Mouse (Mus musculus) embryo, embryonic 11 days (tissue): Measurements from ENCODE around the gene Tlcd1.
"Not testable (repeated sequence)": the region's sequence is repeated elsewhere in the genome, so short reads cannot be mapped to it uniquely, and the experiment has no call there.

Experiments
- DNase-seq: peaks from one replicate; pipeline ENCODE4 v3.0.0-alpha.2; 2015

Gene Tlcd1

GRCm38 (mm10) chr11:78176402-78176862 is at the start of gene Tlcd1, which contains the start of gene Nek8:
Gene Tlcd1 (plus strand): TSS chr11:78176711.
Gene Nek8 (minus strand): TSS chr11:78176675.
- peak; percentile 97 for DNase-seq

- no peak for DNase-seq
Measured at GRCm38 (mm10) chr11:78126739-78127138, 49.8 kb upstream of the Tlcd1 start.

- no peak for DNase-seq
Measured at GRCm38 (mm10) chr11:78129458-78129857, 47.1 kb upstream of the Tlcd1 start.

- DNase-seq = no peak
Measured at GRCm38 (mm10) chr11:78133915-78134314, 42.6 kb upstream of the Tlcd1 start.

GRCm38 (mm10) chr11:78134344-78134743 is 42.2 kb upstream of the Tlcd1 start:
- DNase-seq = no peak

GRCm38 (mm10) chr11:78135314-78135713 is 41.2 kb upstream of the Tlcd1 start:
- DNase-seq = not testable (repeated sequence)

- no peak for DNase-seq
Measured at GRCm38 (mm10) chr11:78136132-78136531, 40.4 kb upstream of the Tlcd1 start.

GRCm38 (mm10) chr11:78137584-78137983 is 38.9 kb upstream of the Tlcd1 start:
- no peak for DNase-seq

GRCm38 (mm10) chr11:78138023-78138422 is 38.5 kb upstream of the Tlcd1 start:
- no peak for DNase-seq

- no peak for DNase-seq
Measured at GRCm38 (mm10) chr11:78140665-78141064, 35.8 kb upstream of the Tlcd1 start.

GRCm38 (mm10) chr11:78143520-78143919 is 33.0 kb upstream of the Tlcd1 start:
- no peak for DNase-seq

- no peak for DNase-seq
Measured at GRCm38 (mm10) chr11:78146168-78146567, 30.3 kb upstream of the Tlcd1 start.

GRCm38 (mm10) chr11:78146707-78147543 is 29.6 kb upstream of the Tlcd1 start:
- no peak for DNase-seq

- peak; percentile 38 for DNase-seq
Measured at GRCm38 (mm10) chr11:78151161-78151560, 25.4 kb upstream of the Tlcd1 start.

- no peak for DNase-seq
Measured at GRCm38 (mm10) chr11:78152299-78153231, 23.9 kb upstream of the Tlcd1 start.

GRCm38 (mm10) chr11:78153778-78154177 is 22.7 kb upstream of the Tlcd1 start:
- DNase-seq = no peak

GRCm38 (mm10) chr11:78155674-78156073 is 20.8 kb upstream of the Tlcd1 start:
- no peak for DNase-seq

- DNase-seq = no peak
Measured at GRCm38 (mm10) chr11:78156156-78156699, 20.3 kb upstream of the Tlcd1 start.

- peak; percentile 88 for DNase-seq
Measured at GRCm38 (mm10) chr11:78159096-78159495, 17.4 kb upstream of the Tlcd1 start.

- no peak for DNase-seq
Measured at GRCm38 (mm10) chr11:78159557-78159956, 17.0 kb upstream of the Tlcd1 start.

GRCm38 (mm10) chr11:78160171-78160570 is 16.3 kb upstream of the Tlcd1 start:
- no peak for DNase-seq

- DNase-seq = no peak
Measured at GRCm38 (mm10) chr11:78160675-78161074, 15.8 kb upstream of the Tlcd1 start.

- DNase-seq = no peak
Measured at GRCm38 (mm10) chr11:78161169-78161568, 15.3 kb upstream of the Tlcd1 start.
